Mouse (Mus musculus): ENCODE measurements around the gene Zfc3h1. TPM values are rescaled to one million over a fixed set of nuclear protein-coding genes. Genes with fewer than 3 reads are reported as not detected.

The Zfc3h1 gene
- total RNA-seq, 1 experiment = 31.3 TPM

GRCm38 (mm10) chr10:115414056-115414455 lies 29.3 kb downstream of the Zfc3h1 start:
- in situ Hi-C loops (cut with MboI; ENCODE audit: low sequenced_read_pairs in 2 of 2, unreplicated experiment in 2 of 2) = loop anchor here in 1 of 2 experiments (25.0 kb wide), 1 partner anchor 1648 kb away; the partner anchor contains the start of gene Cct2
- H3K4me1 ChIP-seq (ENCODE audit: control insufficient read depth in 2 of 2, insufficient read depth in 2 of 2, low read length in 2 of 2, poor library complexity in 1 of 2) = no peaks in the 10 kb centered on the region
- H3K9me3 ChIP-seq (ENCODE audit: control insufficient read depth, insufficient read depth, low read depth, low read length) = no peaks in the 10 kb centered on the region
- H3K9ac ChIP-seq (ENCODE audit: insufficient read depth, low read depth, low read length, poor library complexity, severe bottlenecking) = no peak overlapping the region
- TF ChIP-seq ZNF384 (IDR thresholded peaks at IDR 0.05; ENCODE audit: low read depth, low read length) = no peak
- TF ChIP-seq CHD2 (IDR thresholded peaks at IDR 0.05; ENCODE audit: low read depth, low read length) = no peak
- no peak for TF ChIP-seq ZC3H11A (IDR thresholded peaks at IDR 0.05; ENCODE audit: borderline replicate concordance, low read depth, low read length)
- no peak for TF ChIP-seq MAFK (IDR thresholded peaks at IDR 0.05; ENCODE audit: insufficient read depth, low read depth, low read length)
- TF ChIP-seq HCFC1 (IDR thresholded peaks at IDR 0.05; ENCODE audit: borderline replicate concordance, insufficient read depth, low read length) = no peak
- no peak overlapping the region for H3K27ac ChIP-seq (ENCODE audit: insufficient read depth, low read depth, low read length, poor library complexity, severe bottlenecking)
- no peak for DNase-seq (ENCODE audit: low read depth, low spot score)
- H3K36me3 ChIP-seq (ENCODE audit: control insufficient read depth, insufficient read depth, low read length, poor library complexity, severe bottlenecking) = peaks cover 17% of the 10 kb centered on the region
- H3K4me3 ChIP-seq (ENCODE audit: insufficient read depth in 1 of 2, low read depth in 1 of 2, low read length in 2 of 2, poor library complexity in 1 of 2, severe bottlenecking in 1 of 2) = no peak overlapping the region

GRCm38 (mm10) chr10:115421976-115422375 lies 37.2 kb downstream of the Zfc3h1 start:
- H3K9ac ChIP-seq (ENCODE audit: insufficient read depth, low read depth, low read length, poor library complexity, severe bottlenecking) = no peak overlapping the region
- TF ChIP-seq ZC3H11A (IDR thresholded peaks at IDR 0.05; ENCODE audit: borderline replicate concordance, low read depth, low read length) (no peak), HCFC1 (IDR thresholded peaks at IDR 0.05; ENCODE audit: borderline replicate concordance, insufficient read depth, low read length) (no peak), MAFK (IDR thresholded peaks at IDR 0.05; ENCODE audit: insufficient read depth, low read depth, low read length) (no peak), CHD2 (IDR thresholded peaks at IDR 0.05; ENCODE audit: low read depth, low read length) (no peak), ZNF384 (IDR thresholded peaks at IDR 0.05; ENCODE audit: low read depth, low read length) (peak; percentile 84)
- no peak overlapping the region for H3K4me3 ChIP-seq (ENCODE audit: insufficient read depth in 1 of 2, low read depth in 1 of 2, low read length in 2 of 2, poor library complexity in 1 of 2, severe bottlenecking in 1 of 2)
- no peak overlapping the region for H3K27ac ChIP-seq (ENCODE audit: insufficient read depth, low read depth, low read length, poor library complexity, severe bottlenecking)
- peaks cover 2 to 3% of the 10 kb centered on the region in 2 experiments; a peak in 2 of 4 replicates for H3K4me1 ChIP-seq (ENCODE audit: control insufficient read depth in 2 of 2, insufficient read depth in 2 of 2, low read length in 2 of 2, poor library complexity in 1 of 2)
- DNase-seq (ENCODE audit: low read depth, low spot score) = peak; percentile 25
- no peaks in the 10 kb centered on the region for H3K9me3 ChIP-seq (ENCODE audit: control insufficient read depth, insufficient read depth, low read depth, low read length)
- H3K36me3 ChIP-seq (ENCODE audit: control insufficient read depth, insufficient read depth, low read length, poor library complexity, severe bottlenecking) = peaks cover 10% of the 10 kb centered on the region
- in situ Hi-C loops (cut with MboI; ENCODE audit: low sequenced_read_pairs in 2 of 2, unreplicated experiment in 2 of 2) = loop anchor here in 1 of 2 experiments (25.0 kb wide), 1 partner anchor 1640 kb away; the partner anchor contains the start of gene Cct2

- peaks cover 20% of the 10 kb centered on the region for H3K36me3 ChIP-seq (ENCODE audit: control insufficient read depth, insufficient read depth, low read length, poor library complexity, severe bottlenecking)
- DNase-seq (ENCODE audit: low read depth, low spot score) = no peak
- no peak overlapping the region for H3K9ac ChIP-seq (ENCODE audit: insufficient read depth, low read depth, low read length, poor library complexity, severe bottlenecking)
- H3K4me1 ChIP-seq (ENCODE audit: control insufficient read depth in 2 of 2, insufficient read depth in 2 of 2, low read length in 2 of 2, poor library complexity in 1 of 2) = peaks cover 2 to 3% of the 10 kb centered on the region in 2 experiments; a peak in 2 of 4 replicates
- TF ChIP-seq ZC3H11A (IDR thresholded peaks at IDR 0.05; ENCODE audit: borderline replicate concordance, low read depth, low read length) (no peak), CHD2 (IDR thresholded peaks at IDR 0.05; ENCODE audit: low read depth, low read length) (no peak), MAFK (IDR thresholded peaks at IDR 0.05; ENCODE audit: insufficient read depth, low read depth, low read length) (no peak), HCFC1 (IDR thresholded peaks at IDR 0.05; ENCODE audit: borderline replicate concordance, insufficient read depth, low read length) (no peak), ZNF384 (IDR thresholded peaks at IDR 0.05; ENCODE audit: low read depth, low read length) (no peak)
- H3K9me3 ChIP-seq (ENCODE audit: control insufficient read depth, insufficient read depth, low read depth, low read length) = no peaks in the 10 kb centered on the region
- no peak overlapping the region for H3K27ac ChIP-seq (ENCODE audit: insufficient read depth, low read depth, low read length, poor library complexity, severe bottlenecking)
- in situ Hi-C loops (cut with MboI; ENCODE audit: low sequenced_read_pairs in 2 of 2, unreplicated experiment in 2 of 2) = no loop called here
- H3K4me3 ChIP-seq (ENCODE audit: insufficient read depth in 1 of 2, low read depth in 1 of 2, low read length in 2 of 2, poor library complexity in 1 of 2, severe bottlenecking in 1 of 2) = no peak overlapping the region
These were observed 40.6 kb downstream of the Zfc3h1 start for GRCm38 (mm10) chr10:115425351-115425750.

- Histone ChIP-seq H3K4me1 (ENCODE audit: control insufficient read depth in 2 of 2, insufficient read depth in 2 of 2, low read length in 2 of 2, poor library complexity in 1 of 2) (no peaks in the 10 kb centered on the region), H3K4me3 (ENCODE audit: insufficient read depth in 1 of 2, low read depth in 1 of 2, low read length in 2 of 2, poor library complexity in 1 of 2, severe bottlenecking in 1 of 2) (no peak overlapping the region), H3K27ac (ENCODE audit: insufficient read depth, low read depth, low read length, poor library complexity, severe bottlenecking) (no peak overlapping the region), H3K9ac (ENCODE audit: insufficient read depth, low read depth, low read length, poor library complexity, severe bottlenecking) (no peak overlapping the region), H3K9me3 (ENCODE audit: control insufficient read depth, insufficient read depth, low read depth, low read length) (no peaks in the 10 kb centered on the region), H3K36me3 (ENCODE audit: control insufficient read depth, insufficient read depth, low read length, poor library complexity, severe bottlenecking) (peaks cover 10% of the 10 kb centered on the region)
- TF ChIP-seq CHD2 (IDR thresholded peaks at IDR 0.05; ENCODE audit: low read depth, low read length) (no peak), ZC3H11A (IDR thresholded peaks at IDR 0.05; ENCODE audit: borderline replicate concordance, low read depth, low read length) (no peak), MAFK (IDR thresholded peaks at IDR 0.05; ENCODE audit: insufficient read depth, low read depth, low read length) (no peak), ZNF384 (IDR thresholded peaks at IDR 0.05; ENCODE audit: low read depth, low read length) (no peak), HCFC1 (IDR thresholded peaks at IDR 0.05; ENCODE audit: borderline replicate concordance, insufficient read depth, low read length) (no peak)
- DNase-seq (ENCODE audit: low read depth, low spot score) = no peak
- in situ Hi-C loops (cut with MboI; ENCODE audit: low sequenced_read_pairs in 2 of 2, unreplicated experiment in 2 of 2) = no loop called here
These were observed 52.5 kb downstream of the Zfc3h1 start for GRCm38 (mm10) chr10:115437286-115437685.
